Mouse (Mus musculus): ENCODE measurements around the gene Ifi35.
"Not testable (repeated sequence)": the region's sequence is repeated elsewhere in the genome, so short reads cannot be mapped to it uniquely, and the experiment has no call there.

The Ifi35 gene

GRCm38 (mm10) chr11:101448274-101448746 is at the start of gene Ifi35:
TSS of gene Ifi35 (plus strand) at chr11:101448407.
- peak; percentile 57 for DNase-seq (ENCODE audit: low spot score)

- peak; percentile 13 for DNase-seq (ENCODE audit: low spot score)
Observed at GRCm38 (mm10) chr11:101415306-101415705, 32.9 kb upstream of the Ifi35 start.

- DNase-seq (ENCODE audit: low spot score): peak; percentile 24
Observed at GRCm38 (mm10) chr11:101416433-101417100, 31.6 kb upstream of the Ifi35 start.

GRCm38 (mm10) chr11:101417101-101417855 is 30.9 kb upstream of the Ifi35 start, which contains the start of gene Aarsd1:
TSS of gene Aarsd1 (minus strand) at chr11:101417615.
- peak; percentile 89 for DNase-seq (ENCODE audit: low spot score)

GRCm38 (mm10) chr11:101418991-101419390 is 29.2 kb upstream of the Ifi35 start:
- DNase-seq (ENCODE audit: low spot score): no peak

- DNase-seq (ENCODE audit: low spot score): peak; percentile 36
Observed at GRCm38 (mm10) chr11:101419610-101420009, 28.6 kb upstream of the Ifi35 start.

GRCm38 (mm10) chr11:101420148-101420547 is 28.1 kb upstream of the Ifi35 start:
- no peak for DNase-seq (ENCODE audit: low spot score)

- DNase-seq (ENCODE audit: low spot score): peak; percentile 67
Observed at GRCm38 (mm10) chr11:101424105-101424851, 23.9 kb upstream of the Ifi35 start, which contains the start of gene Gm27029. TSS of gene Gm27029 (minus strand) at chr11:101424796.

GRCm38 (mm10) chr11:101424925-101425813 is 23.0 kb upstream of the Ifi35 start, which contains the start of the genes Rundc1 and Ptges3l:
TSS of gene Rundc1 (plus strand) at chr11:101425085.
TSS of gene Ptges3l (minus strand) at chr11:101425333.
- peak; percentile 99 for DNase-seq (ENCODE audit: low spot score)

GRCm38 (mm10) chr11:101426165-101426564 is 22.0 kb upstream of the Ifi35 start:
- DNase-seq (ENCODE audit: low spot score): no peak

- no peak for DNase-seq (ENCODE audit: low spot score)
Observed at GRCm38 (mm10) chr11:101431327-101431726, 16.9 kb upstream of the Ifi35 start.

- no peak for DNase-seq (ENCODE audit: low spot score)
Observed at GRCm38 (mm10) chr11:101433396-101433795, 14.8 kb upstream of the Ifi35 start.

- no peak for DNase-seq (ENCODE audit: low spot score)
Observed at GRCm38 (mm10) chr11:101435831-101436230, 12.4 kb upstream of the Ifi35 start.

GRCm38 (mm10) chr11:101436916-101437315 is 11.3 kb upstream of the Ifi35 start:
- DNase-seq (ENCODE audit: low spot score): no peak

- not testable (repeated sequence) for DNase-seq (ENCODE audit: low spot score)
Observed at GRCm38 (mm10) chr11:101438006-101438405, 10.2 kb upstream of the Ifi35 start.

- not testable (repeated sequence) for DNase-seq (ENCODE audit: low spot score)
Observed at GRCm38 (mm10) chr11:101441450-101442126, 6.6 kb upstream of the Ifi35 start.

GRCm38 (mm10) chr11:101442127-101442693 is 6.0 kb upstream of the Ifi35 start, which contains the start of gene Rpl27:
TSS of gene Rpl27 (plus strand) at chr11:101442298.
- peak; percentile 100 for DNase-seq (ENCODE audit: low spot score)

- peak; percentile 19 for DNase-seq (ENCODE audit: low spot score)
Observed at GRCm38 (mm10) chr11:101442760-101443159, 5.4 kb upstream of the Ifi35 start.

GRCm38 (mm10) chr11:101446319-101446718 is 1.9 kb upstream of the Ifi35 start:
- peak; percentile 28 for DNase-seq (ENCODE audit: low spot score)

- not testable (repeated sequence) for DNase-seq (ENCODE audit: low spot score)
Observed at GRCm38 (mm10) chr11:101446860-101447259, 1.3 kb upstream of the Ifi35 start.

All from embryo, embryonic 10 days (tissue).